Mouse (Mus musculus): ENCODE data around the gene BC037034.

Gene BC037034

GRCm38 (mm10) chr5:138263260-138264206 lies at the start of gene BC037034:
Gene BC037034 (minus strand): TSS chr5:138264033.
- in situ Hi-C loops (cut with MboI, MseI), result loop anchor here (10.0 kb wide), 1 partner anchor 1511 kb away; the partner anchor contains the start of gene Ints1

GRCm38 (mm10) chr5:138312795-138313194 lies 49.0 kb upstream of the BC037034 start:
- in situ Hi-C loops (cut with MboI, MseI), result no loop called here

- in situ Hi-C loops (cut with MboI, MseI), result no loop called here
These were observed 35.8 kb upstream of the BC037034 start for GRCm38 (mm10) chr5:138299613-138300012.

GRCm38 (mm10) chr5:138294158-138294557 lies 30.3 kb upstream of the BC037034 start:
- in situ Hi-C loops (cut with MboI, MseI), result no loop called here

GRCm38 (mm10) chr5:138291638-138292037 lies 27.8 kb upstream of the BC037034 start:
- in situ Hi-C loops (cut with MboI, MseI), result no loop called here

- in situ Hi-C loops (cut with MboI, MseI), result no loop called here
These were observed 24.0 kb upstream of the BC037034 start for GRCm38 (mm10) chr5:138287861-138288260.

GRCm38 (mm10) chr5:138283540-138283939 lies 19.7 kb upstream of the BC037034 start:
- in situ Hi-C loops (cut with MboI, MseI), result no loop called here

GRCm38 (mm10) chr5:138281798-138282197 lies 18.0 kb upstream of the BC037034 start:
- in situ Hi-C loops (cut with MboI, MseI), result no loop called here

- in situ Hi-C loops (cut with MboI, MseI), result no loop called here
These were observed 17.0 kb upstream of the BC037034 start for GRCm38 (mm10) chr5:138280829-138281228.

- in situ Hi-C loops (cut with MboI, MseI), result no loop called here
These were observed 16.6 kb upstream of the BC037034 start for GRCm38 (mm10) chr5:138280425-138280768.

- in situ Hi-C loops (cut with MboI, MseI), result no loop called here
These were observed 16.0 kb upstream of the BC037034 start, which contains the start of the genes Gm43720, Gpc2 and Stag3 for GRCm38 (mm10) chr5:138279585-138280424. Gene Gm43720 (minus strand): TSS chr5:138279958. Gene Gpc2 (minus strand): TSS chr5:138280005. Gene Stag3 (plus strand): TSS chr5:138280240.

- in situ Hi-C loops (cut with MboI, MseI), result no loop called here
These were observed 14.2 kb upstream of the BC037034 start for GRCm38 (mm10) chr5:138277994-138278393.

- in situ Hi-C loops (cut with MboI, MseI), result no loop called here
These were observed 11.6 kb upstream of the BC037034 start for GRCm38 (mm10) chr5:138275216-138276050.

- in situ Hi-C loops (cut with MboI, MseI), result no loop called here
These were observed 10.4 kb upstream of the BC037034 start for GRCm38 (mm10) chr5:138274186-138274585.

GRCm38 (mm10) chr5:138272409-138272923 lies 8.6 kb upstream of the BC037034 start, which contains the start of gene Gal3st4:
Gene Gal3st4 (minus strand): TSS chr5:138272840.
- in situ Hi-C loops (cut with MboI, MseI), result no loop called here

GRCm38 (mm10) chr5:138271232-138271631 lies 7.4 kb upstream of the BC037034 start:
- in situ Hi-C loops (cut with MboI, MseI), result no loop called here

GRCm38 (mm10) chr5:138268980-138269379 lies 5.1 kb upstream of the BC037034 start:
- in situ Hi-C loops (cut with MboI, MseI), result loop anchor here (10.0 kb wide), 1 partner anchor 1506 kb away; the partner anchor contains the start of gene Ints1

- in situ Hi-C loops (cut with MboI, MseI), result loop anchor here (10.0 kb wide), 1 partner anchor 1508 kb away; the partner anchor contains the start of gene Ints1
These were observed 3.3 kb upstream of the BC037034 start for GRCm38 (mm10) chr5:138267114-138267513.

- in situ Hi-C loops (cut with MboI, MseI), result loop anchor here (10.0 kb wide), 1 partner anchor 1509 kb away; the partner anchor contains the start of gene Ints1
These were observed 1.9 kb upstream of the BC037034 start for GRCm38 (mm10) chr5:138265712-138266111.

GRCm38 (mm10) chr5:138264207-138264578 lies 360 bp upstream of the BC037034 start:
- in situ Hi-C loops (cut with MboI, MseI), result loop anchor here (10.0 kb wide), 1 partner anchor 1511 kb away; the partner anchor contains the start of gene Ints1
